Mouse (Mus musculus): ENCODE measurements around the gene Fzd5.

The Fzd5 gene

DNA sequence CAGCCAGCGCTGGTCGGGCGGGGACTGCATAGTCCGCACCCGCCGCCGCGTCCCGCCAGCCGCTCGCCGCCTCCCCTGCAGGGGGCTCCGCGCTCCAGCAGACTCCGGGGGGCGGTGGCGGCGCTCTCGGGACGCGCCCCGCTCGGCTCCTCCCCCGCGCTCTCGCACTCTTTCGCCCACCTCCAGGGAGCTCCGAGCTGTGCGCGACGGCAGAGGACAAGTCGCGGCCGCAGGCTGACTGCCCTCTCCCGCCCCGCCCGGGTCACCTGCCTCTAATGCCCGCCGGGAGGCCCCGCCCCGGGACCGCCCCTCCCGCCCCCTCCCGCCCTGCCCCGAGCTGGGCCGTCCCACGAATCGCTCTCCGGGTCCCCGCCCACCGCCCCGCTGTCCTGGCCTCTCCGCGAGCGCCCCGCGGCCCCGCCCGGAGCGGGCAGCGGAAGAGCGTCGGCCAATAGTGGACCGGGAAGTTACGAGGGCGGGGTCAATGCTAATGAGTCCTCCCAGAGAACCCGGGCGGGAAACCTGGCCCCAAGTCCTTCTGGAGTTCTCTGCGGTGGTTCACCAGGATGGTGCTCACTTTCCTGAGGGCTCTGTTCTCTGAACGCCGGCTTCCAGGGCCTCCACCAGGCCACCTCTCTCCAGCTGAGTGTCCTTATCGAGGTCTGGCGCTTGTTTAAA, at the start of gene Fzd5:
TSS of gene Fzd5 (minus strand) at position 250 of the 678 bp plus-strand sequence.
- DNase-seq (ENCODE audit: low spot score), result peak; percentile 84

DNA sequence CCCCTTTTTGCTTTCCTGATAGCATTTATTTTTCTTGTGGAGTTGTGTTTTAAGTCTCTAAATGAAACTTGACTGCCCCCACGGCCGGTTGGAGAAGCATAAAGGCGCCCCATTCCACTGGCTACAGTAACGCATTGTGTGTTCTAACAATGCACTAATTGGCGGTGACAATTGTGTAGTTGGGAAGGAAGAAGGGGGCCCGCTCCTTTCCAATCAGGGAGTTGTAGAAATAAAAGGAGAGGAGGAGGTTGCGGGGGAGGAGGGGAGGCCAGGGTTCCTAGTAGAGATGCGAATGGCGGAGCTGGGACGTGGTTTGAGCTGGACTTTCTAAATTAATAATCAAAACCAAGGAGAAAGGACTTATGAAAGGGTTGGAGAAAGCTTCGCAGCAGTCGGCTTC, 42.3 kb upstream of the Fzd5 start:
- DNase-seq (ENCODE audit: low spot score), result no peak

DNA sequence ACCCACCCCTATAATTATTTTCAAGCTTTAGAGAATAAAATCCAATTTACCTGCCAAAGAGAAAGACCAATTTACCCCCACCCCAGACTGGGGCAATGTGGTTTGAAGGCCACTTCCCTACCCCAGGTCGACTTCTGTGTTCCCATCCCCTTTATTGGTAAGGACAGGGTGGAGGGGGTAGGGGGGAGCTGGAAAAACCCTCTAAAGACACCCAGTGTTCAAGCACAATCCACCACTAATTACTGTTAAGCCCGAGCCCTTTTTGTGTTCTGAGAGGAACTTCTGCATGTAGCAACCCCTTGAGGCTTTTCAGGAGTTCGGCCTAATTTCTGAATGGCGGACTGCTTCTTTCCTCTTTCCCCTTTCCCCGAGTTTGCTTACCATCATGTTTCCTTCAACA, 41.9 kb upstream of the Fzd5 start:
- DNase-seq (ENCODE audit: low spot score), result no peak

DNA sequence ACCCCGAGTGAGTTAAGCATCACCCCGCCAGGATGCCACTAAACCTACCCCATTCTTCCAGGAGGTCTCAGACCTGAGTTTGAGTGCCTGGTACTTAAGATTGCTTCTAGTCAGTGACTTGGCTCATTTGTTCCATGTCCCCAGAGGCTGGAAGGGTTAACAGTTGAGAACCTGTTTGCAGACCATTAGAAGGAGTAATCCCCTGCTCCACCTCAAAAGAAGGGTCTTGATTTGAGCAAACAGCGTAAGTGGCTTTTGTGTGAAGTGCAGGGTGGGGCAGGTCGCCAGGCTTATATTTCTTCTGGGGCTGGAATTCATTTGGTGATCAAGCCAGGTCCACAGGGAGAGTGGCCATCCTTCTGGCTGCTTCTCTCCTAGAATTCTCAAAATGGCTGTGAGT, 35.8 kb upstream of the Fzd5 start:
- DNase-seq (ENCODE audit: low spot score), result no peak

DNA sequence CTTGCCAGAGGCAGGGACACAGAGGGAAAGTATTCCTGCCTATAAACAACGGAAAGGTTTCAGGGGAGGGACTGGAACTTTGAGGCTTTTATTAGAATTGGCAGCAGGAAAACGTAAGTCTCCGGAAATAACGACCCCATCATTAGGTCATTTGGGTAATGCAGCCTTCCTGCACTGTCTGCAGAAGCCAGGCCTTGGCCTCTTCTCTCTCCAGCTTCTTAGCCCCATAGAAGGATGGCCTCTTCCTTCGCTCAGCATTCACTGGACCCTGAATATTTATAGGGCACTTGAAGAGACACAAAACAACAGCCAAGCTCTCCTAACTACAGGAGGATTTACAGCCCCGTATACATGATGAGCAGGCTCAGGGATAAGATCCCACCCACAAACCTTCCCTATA, 32.6 kb upstream of the Fzd5 start:
- DNase-seq (ENCODE audit: low spot score), result no peak

DNA sequence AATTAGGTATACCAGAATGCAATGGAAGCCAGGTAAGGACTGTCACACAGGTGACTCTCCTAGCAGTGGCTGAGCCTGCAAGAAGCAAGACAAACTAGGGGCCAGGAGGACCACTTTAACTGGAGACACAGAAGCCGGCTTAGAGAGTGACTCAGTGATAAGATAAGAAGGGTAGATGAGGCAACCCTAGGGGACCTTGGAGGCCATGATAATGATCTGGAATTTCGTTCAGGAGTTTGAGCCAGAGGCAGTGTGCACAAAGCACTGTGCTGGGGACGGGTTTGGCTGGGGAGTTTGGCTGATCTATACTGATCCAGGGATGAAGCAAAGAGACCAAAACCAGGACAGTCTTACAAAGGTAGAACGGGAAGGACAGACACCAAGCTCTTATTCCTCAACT, 24.1 kb upstream of the Fzd5 start:
- no peak for DNase-seq (ENCODE audit: low spot score)

DNA sequence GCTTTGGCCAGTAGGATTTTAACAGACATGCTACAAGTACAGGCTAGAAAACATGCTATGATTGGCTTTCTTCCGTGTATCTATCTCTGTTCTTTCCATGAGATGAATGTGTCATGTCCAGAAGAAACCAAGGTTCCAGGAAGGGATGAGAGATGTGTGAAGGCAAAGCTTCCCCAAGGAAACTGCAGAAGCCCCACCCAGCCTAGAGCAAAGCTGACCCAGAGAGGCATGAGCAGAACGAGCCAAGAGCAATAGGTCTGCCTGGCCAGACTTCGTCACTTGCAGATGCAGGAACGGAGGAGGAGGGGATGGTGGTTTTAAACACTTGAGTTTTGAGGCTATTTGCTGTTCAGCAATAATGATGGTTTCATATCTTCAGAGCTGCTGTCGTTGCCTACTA, 20.2 kb upstream of the Fzd5 start:
- DNase-seq (ENCODE audit: low spot score), result no peak

DNA sequence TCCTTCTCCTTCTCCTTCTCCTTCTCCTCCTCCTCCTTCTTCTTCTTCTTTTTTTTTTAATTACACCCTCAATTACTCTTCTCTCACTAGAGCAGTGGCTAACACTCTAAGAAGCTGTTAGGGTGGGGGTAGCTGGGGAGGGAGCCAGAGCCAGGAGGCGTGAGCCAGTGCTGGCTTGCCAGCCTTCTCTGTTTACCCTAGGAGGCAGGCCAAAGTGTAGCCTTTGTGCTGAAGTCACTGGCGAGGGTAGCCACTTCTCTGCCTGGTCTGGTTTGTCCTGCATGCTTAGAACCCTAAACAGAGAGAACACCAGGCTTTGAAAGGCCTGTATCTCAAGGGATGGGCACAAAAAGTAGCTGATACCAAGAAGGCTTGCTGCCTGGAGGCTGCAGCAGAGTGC, 19.7 kb upstream of the Fzd5 start:
- DNase-seq (ENCODE audit: low spot score), result no peak

DNA sequence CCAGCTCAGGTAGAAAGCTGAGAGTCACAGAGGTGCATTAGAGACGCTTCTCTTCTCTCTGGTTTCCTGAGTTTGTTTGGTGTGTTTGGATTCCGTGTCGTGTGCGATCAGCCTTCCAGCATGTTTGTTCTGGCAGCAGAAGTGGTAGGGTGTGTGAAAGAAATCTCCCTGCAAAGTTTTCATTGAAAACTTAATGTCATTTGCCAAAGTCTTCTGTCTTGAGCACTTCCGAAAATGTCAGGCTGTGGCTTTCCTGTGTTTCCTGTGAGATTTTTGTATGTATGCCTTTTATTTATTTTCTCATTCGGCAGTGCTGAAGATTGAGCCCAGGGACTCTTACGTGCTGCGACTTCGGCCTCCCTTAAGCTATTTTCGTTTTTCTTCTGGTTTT, 19.1 kb upstream of the Fzd5 start:
- DNase-seq (ENCODE audit: low spot score), result no peak

DNA sequence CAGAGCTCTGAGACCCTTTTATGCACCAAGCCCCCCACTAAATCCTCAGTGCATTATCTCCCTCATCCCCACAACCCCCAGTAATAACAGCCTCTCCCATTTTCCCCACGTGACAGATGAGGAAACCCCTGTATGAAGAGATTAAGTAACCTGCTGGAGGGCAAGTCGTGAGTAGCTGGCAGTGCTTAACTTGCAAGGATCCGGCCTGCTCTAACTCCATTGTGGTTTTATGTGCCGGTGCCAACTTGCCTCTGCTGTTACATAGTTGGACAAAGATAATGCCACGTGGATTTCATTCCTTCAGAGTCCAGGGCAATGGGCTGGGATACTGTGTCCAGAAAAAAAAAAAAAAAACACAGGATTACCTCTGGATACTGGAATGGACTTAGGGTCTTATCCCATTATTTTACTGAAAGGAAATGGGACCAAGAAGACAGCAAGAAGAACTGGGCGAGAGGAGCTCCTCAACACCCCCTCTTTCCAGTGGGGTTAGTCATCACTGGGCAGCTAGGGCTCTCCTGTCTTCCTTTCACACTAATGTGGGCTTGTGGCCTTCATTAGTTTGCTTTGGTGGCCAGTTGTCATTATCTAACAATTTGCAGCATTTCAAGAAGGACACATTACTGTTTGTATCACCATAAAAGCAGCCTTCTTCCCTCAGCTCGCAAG, 18.6 kb upstream of the Fzd5 start:
- DNase-seq (ENCODE audit: low spot score), result no peak

DNA sequence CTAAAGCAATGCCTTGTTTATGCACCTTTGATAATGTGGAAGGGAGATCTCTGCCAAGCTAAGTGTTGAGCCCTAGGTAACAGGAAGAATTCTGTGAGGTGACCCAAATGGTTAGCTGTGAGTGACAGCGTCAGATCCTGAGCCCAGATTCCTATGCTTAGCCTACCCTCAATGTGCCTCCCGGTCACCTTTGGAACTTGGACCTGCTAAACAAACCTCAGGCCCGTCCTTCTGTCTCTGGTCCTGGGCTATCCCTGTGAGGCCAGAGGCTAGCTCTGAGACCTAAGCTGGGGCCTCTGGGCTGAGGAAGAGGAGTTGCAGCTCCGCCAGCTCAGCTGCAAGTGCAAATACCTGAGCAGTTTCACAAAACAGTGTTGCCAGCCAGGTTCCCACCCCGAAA, 17.1 kb upstream of the Fzd5 start:
- no peak for DNase-seq (ENCODE audit: low spot score)

DNA sequence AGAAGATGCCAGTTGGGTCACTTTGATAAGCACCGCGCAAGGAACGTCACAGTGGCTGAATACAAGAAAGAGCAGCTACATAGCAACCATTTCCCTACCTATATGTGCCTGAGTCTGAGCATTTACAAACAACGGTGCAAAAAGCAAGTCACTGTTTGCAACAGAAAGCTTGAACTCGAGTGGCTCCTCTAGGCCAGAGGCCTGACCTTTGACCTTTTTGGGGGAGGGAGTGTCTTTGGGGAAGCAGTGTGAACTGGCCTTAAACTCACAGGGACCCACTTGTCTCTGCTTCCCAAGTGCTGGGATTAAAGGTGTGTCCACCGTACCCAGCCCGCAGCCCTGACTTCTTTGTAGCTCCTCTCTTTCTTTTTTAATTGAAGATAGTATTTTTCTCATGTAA, 16.1 kb upstream of the Fzd5 start:
- no peak for DNase-seq (ENCODE audit: low spot score)

DNA sequence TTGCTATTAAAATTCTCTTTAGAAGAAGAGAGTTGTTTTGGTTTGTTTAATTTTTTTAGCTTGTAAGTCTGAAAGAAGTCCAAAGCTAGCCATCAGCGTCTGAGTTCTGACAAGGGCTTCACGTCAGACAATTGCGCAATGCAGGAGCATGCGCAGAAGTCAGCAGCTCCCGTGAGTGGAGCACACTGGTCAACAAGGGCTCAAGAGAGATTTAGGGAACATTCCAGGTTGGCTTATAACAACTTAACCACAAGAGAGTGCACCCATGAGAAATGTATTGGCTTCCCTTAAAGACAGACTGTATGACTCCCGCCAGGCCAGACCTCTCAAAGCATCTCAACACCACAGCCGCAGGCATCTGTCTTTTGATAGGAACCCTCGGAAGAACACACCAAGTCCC, 15.6 kb upstream of the Fzd5 start:
- no peak for DNase-seq (ENCODE audit: low spot score)

DNA sequence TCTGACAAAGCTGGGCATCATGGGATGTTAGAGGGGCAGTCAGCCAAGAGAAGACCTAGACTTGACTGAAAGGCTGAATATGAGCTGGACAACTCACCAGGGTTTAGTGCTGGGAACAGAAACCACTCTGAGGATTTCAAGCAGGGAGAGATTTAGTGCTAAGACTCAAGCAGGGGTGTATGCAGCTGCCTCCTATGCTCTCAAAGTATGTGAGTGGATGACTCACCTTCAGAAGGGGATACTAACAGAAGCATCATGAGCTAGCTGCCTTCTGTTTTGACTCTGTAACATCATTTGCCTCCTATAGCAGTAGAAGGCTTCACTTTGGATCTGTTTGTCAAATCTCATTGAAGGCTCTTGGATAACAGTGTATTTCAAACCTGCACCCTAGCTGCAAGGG, 7.1 kb upstream of the Fzd5 start:
- no peak for DNase-seq (ENCODE audit: low spot score)

DNA sequence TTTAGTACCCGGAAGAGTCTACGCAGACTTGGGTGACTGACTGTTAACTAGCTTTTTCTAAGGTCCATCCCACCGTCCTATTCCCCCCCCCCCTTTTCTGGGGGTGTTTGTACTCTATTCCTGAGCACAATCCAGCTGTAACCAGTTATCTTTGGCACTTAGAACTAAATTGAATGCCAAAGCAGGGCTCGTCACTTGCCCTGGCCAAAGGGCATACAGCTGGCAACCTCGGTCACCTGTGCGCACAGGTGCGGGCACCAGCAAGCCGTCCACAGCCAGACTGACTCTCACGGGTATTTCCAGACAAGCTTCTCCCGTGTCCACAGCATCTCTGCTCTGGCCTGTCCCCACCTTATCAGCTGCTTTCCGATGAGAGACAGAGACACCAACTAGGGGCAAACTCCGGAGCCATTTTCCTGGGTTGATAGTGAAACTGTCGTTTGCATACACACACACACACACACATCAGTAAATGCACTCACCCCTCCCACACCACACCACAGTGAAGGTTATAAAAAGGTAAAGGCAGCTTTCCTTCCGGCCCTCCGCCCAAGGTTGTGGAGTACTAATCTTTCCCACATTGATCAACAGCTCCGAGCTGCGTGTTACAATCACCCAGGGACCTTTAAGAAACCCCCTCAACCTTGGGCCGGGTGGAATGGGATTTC, 5.3 kb upstream of the Fzd5 start:
- no peak for DNase-seq (ENCODE audit: low spot score)

DNA sequence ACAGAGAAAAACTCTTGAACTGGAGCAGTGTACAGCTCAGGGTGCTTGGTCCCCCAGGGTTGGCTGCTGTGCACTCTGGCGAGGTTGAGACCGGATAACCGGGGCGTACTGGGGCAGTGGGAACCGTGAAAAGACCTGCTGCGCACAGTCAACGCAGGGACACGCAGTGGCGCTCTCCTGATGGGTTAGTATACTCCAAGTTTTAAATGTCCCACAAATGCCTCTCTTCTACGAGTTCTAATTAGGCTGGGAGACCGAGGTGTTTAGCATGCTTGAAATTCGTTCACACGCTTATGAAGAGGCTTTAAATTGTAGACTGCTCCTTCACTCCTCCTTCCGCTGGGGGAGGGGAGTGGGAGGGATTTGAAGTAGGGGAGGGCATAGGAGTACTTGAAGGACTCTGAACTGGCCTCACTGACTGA, 1.1 kb upstream of the Fzd5 start:
- DNase-seq (ENCODE audit: low spot score), result peak; percentile 22

DNA sequence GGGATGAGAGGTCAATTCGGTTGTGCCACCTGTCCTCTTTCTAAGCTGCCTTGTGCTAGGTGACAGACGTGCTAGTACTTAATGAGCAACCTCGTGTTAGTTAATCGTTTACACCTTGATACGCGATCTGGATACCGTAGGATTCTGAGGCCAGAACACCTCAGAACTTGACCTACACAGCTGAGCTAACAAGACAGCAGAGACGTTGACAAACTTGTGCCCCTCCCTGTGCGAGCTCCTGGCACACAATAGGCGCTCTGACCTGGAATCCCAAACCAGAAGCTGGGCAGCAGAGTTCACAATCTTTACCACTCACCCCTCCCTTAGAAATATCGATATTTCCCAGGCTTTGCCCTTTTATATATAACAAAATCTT, 617 bp upstream of the Fzd5 start:
- DNase-seq (ENCODE audit: low spot score), result no peak

DNA sequence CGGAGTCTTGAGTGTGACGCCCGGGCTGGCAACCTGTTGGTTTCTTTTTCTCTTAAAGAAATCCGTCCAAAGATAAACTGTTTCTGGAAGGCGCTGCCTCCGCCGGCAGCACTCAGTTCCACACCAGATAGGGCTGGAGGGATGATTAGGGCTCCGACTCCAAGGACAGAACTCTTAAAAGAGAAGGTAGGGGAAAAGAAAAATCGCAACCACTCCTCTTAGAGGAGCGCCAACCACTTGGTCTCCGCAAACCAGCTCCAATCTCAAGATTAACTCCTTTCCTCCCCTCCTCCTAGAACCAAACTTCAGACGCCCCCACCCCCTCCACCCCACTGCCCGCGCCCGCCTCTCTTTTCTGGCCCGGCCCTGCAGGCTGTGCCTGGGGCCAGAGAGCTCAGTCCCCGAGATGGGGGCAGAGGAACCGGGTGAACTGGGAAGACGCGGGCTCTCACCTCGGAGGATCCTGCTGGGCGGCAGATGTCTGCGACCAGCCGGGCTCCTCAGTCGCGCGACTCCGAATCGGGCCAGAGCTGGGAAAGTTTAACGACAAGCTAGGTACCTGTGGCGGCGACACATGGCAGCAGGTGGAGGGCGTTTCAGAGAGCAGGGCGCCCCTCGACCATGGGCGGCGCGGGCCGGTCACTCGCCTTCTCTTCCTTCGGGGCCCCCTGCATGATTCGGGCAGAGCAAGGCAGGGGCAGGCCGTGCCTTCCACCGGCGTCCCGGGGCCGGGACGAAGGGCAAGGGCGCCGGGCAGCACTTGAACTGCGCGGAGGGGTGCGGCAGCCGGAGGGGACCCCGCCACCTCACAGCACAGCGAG, 660 bp downstream of the Fzd5 start:
- DNase-seq (ENCODE audit: low spot score), result no peak

DNA sequence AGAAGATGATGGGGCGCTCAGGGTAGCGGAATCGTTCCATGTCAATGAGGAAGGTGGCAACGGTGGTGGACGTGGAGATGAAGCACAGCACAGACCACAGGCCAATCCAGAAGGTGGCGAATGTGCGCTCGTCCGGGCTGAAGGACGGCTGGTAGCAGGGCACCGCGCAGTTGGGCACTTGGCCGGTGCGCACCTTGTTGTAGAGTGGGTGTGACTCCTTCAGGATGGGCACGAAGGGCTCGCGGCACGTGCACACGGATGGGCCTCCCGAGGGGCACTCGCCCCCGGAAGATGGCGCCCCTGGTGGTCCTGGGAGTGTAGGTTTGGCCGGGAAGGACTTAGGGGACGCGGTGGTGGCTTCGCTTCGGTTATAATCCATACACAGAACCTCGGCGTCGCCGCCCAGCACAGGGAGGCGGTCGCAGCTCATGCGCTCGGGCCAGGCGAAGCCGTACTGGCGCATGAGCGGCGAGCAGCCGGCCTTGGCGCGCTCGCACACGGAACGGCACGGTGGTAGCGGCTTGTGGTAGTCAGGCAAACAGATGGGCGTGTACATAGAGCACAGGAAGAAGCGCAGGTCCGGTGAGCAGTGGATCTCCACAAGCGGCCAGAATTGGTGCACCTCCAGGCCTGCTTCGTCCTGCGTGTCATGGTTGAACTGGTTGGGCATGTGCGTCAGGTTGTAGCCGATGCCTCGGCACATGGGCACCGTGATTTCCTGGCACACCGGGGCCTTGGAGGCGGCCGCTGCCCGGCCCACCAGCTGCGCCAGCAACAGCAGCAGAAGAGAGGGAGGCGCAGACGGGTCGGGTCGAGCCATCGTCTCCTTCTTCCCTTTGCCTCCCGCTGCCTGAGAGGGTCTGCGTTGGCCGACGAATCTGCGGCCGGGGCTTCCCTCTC, 1.5 kb downstream of the Fzd5 start:
- peak; percentile 37 for DNase-seq (ENCODE audit: low spot score)

DNA sequence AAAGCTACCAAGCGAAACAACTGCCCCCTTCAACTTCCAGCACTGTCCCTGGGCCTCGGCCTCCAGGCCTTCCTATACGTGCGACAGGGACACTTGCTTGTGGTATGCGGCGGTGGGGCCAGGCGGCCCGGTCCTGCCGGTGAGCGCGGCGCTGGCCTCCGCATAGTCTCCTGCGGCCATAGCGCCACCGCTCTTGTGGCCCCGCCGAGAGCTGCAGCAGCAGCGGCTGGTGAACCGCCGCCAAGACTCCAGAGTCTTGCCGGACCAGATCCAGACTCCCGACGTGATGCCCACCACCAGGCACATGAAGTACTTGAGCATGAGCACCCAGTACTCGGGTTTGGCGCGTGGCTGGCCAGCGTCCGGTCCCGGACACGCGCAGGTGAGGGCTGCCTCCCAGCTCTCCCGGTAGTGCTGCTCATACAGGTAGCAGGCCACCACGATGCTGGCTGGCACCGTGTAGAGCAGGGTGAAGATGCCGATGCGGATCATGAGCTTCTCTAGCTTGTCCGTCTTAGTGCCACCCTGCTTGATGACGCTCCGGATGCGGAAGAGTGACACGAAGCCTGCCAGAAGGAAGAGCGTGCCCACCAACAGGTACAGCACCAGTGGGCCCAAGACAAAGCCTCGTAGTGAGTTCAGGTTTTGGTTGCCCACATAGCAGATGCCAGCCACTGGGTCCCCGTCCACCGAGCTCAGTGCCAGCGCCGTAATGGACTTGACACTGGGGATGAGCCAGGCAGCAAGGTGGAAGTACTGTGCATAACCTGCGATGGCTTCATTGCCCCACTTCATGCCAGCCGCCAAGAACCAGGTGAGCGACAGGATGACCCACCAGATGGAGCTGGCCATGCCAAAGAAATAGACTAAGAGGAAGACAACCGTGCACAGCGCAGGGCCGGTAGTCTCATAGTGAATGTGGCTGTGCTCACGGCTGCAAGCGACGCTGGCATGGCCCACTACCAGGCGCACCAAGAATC, 2.5 kb downstream of the Fzd5 start:
- peak; percentile 28 for DNase-seq (ENCODE audit: low spot score)
